Mouse (Mus musculus) lung, adult 2 months (tissue): Measurements from ENCODE around the gene Vsig1.

Experiments
- CTCF ChIP-seq: fragments of 200-500 bp; IDR thresholded peaks from 2 replicates; pipeline ENCODE4 v1.5.1; 2011; ENCODE audit warnings: mild to moderate bottlenecking, low read length, control low read depth; ENCODE audit not compliant: insufficient read depth
- POLR2A ChIP-seq: fragments of 200-500 bp; IDR thresholded peaks from 2 replicates; pipeline ENCODE4 v1.6.1; 2011; ENCODE audit warnings: low read depth, mild to moderate bottlenecking, control low read depth, low read length, borderline replicate concordance; ENCODE audit errors: extremely low read depth

DNA sequence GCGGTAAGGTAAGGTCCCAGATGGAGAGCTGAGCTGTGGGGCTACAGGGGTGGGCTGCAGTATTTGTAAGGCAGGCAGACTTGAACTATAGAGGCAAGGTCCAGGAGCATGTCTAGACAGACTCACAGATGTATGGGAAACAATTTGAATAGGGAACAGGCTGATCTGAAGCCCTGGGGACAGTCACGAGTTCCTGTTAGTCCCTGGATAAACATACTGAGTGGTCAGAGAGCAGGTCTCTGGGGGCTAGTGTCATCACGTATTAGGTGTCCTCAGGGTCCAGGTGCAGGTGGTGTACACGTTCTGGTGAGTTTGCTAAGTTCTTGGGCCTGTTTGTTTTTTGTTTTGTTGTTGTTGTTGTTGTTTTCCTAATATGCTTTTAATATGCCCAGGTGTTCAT, 72.8 kb downstream of the Vsig1 start:
- TF ChIP-seq CTCF (no peak), POLR2A (no peak)
